Mouse (Mus musculus) limb, embryonic 15.5 days (tissue): ENCODE results near the gene Ppil6. TPM values are rescaled to one million over a fixed set of nuclear protein-coding genes. Genes with fewer than 3 reads are reported as not detected.

Experiments used
- ATAC-seq: fragments of 200-750 bp; cut with Nextera tagmentation; 2 replicates; pipeline ENCODE4 v1.8.0; 2017; ENCODE audit warnings: low read depth, moderate TSS enrichment; ENCODE audit not compliant: insufficient number of reproducible peaks, low FRiP score, low TSS enrichment
- H3K27ac ChIP-seq: fragments of 300-500 bp; sonication (generic); 2 replicates; pipeline ENCODE4 v1.5.1; 2015; ENCODE audit warnings: moderate library complexity, mild to moderate bottlenecking, inconsistent platforms
- H3K27me3 ChIP-seq: fragments of 300-500 bp; sonication (generic); 2 replicates; pipeline ENCODE4 v1.6.1; 2015; ENCODE audit warnings: inconsistent platforms
- H3K36me3 ChIP-seq: fragments of 300-500 bp; sonication (generic); 2 replicates; pipeline ENCODE4 v1.6.1; 2015; ENCODE audit warnings: inconsistent platforms
- H3K4me1 ChIP-seq: fragments of 300-500 bp; sonication (generic); 2 replicates; pipeline ENCODE4 v1.6.1; 2015; ENCODE audit warnings: inconsistent platforms
- H3K4me2 ChIP-seq: fragments of 300-500 bp; sonication (generic); 2 replicates; pipeline ENCODE4 v1.6.1; 2015; ENCODE audit warnings: mild to moderate bottlenecking, inconsistent platforms
- H3K4me3 ChIP-seq: fragments of 300-500 bp; sonication (generic); 2 replicates; pipeline ENCODE4 v1.5.1; 2015; ENCODE audit warnings: mild to moderate bottlenecking, inconsistent platforms
- H3K9ac ChIP-seq: fragments of 300-500 bp; sonication (generic); 2 replicates; pipeline ENCODE4 v1.6.1; 2015; ENCODE audit warnings: inconsistent platforms
- H3K9me3 ChIP-seq: fragments of 300-500 bp; sonication (generic); 2 replicates; pipeline ENCODE4 v1.6.1; 2016; ENCODE audit warnings: inconsistent platforms
- WGBS: fragments of 180-500 bp; shearing (Covaris S2); methylation state at CpG from one replicate; pipeline ENCODE4 v1.1.7; 2015; 5-methylcytosine and 5-hydroxymethylcytosine counted together
- polyA plus RNA-seq: library from polyadenylated mRNA; unstranded; fragments of >200 nt; fragmentation: Nextera tagmentation; extraction: Ambion mirVana; gene quantifications from 2 replicates; pipeline ENCODE4 v1.2.1, GENCODE M21; 2015

The Ppil6 gene
- polyA plus RNA-seq, 1 experiment from 2014 or later: 0.18 TPM

- Histone ChIP-seq H3K9me3 (no peaks in the 10 kb centered on the region), H3K4me3 (no peak overlapping the region), H3K9ac (no peak overlapping the region), H3K27me3 (no peaks in the 10 kb centered on the region), H3K4me2 (no peak overlapping the region), H3K27ac (no peak overlapping the region), H3K36me3 (no peaks in the 10 kb centered on the region), H3K4me1 (peaks cover 13% of the 10 kb centered on the region)
- WGBS: 91% methylated on average over 1 of the region's 1 CpGs
- no peak for ATAC-seq
Observed at GRCm38 (mm10) chr10:41558401-41558800, 68.2 kb downstream of the Ppil6 start.

GRCm38 (mm10) chr10:41561701-41562395 lies 71.6 kb downstream of the Ppil6 start:
- H3K36me3 ChIP-seq: no peaks in the 10 kb centered on the region
- H3K27ac ChIP-seq: no peak overlapping the region
- ATAC-seq: no peak
- no peaks in the 10 kb centered on the region for H3K27me3 ChIP-seq
- H3K9ac ChIP-seq: no peak overlapping the region
- 84% methylated on average over 10 of the region's 10 CpGs for whole genome bisulfite sequencing
- H3K4me1 ChIP-seq: peaks cover 7% of the 10 kb centered on the region; the same call in 1 of the 2 replicates
- H3K4me3 ChIP-seq: no peak overlapping the region
- H3K4me2 ChIP-seq: no peak overlapping the region
- H3K9me3 ChIP-seq: no peaks in the 10 kb centered on the region

Other genes starting within 250 kb of the Ppil6 start
- gene Fig4, start 187.2 kb upstream of the Ppil6 start, polyA plus RNA-seq: 17.0 and 17.5 TPM in 2 replicates
- gene Ak9, start 186.5 kb upstream of the Ppil6 start, polyA plus RNA-seq: not detected in 2 replicates
- 18.4 and 19.2 TPM in 2 replicates for gene Zbtb24, start 40.1 kb upstream of the Ppil6 start, polyA plus RNA-seq
- 36.0 and 40.8 TPM in 2 replicates for gene Mical1, start 14.1 kb upstream of the Ppil6 start, polyA plus RNA-seq
- gene Smpd2, start 70 bp upstream of the Ppil6 start, polyA plus RNA-seq: 51.4 and 56.2 TPM in 2 replicates
- 180 and 186 TPM in 2 replicates for gene Cd164, start 29.0 kb downstream of the Ppil6 start, polyA plus RNA-seq
- 1.1 and 1.3 TPM in 2 replicates for gene Ccdc162, start 226.2 kb downstream of the Ppil6 start, polyA plus RNA-seq